Mouse (Mus musculus) intestine, postnatal 0 days (tissue): ENCODE results near the gene Tmem132c. TPM values are rescaled to one million over a fixed set of nuclear protein-coding genes. Genes with fewer than 3 reads are reported as not detected.

ENCODE experiments used
- ATAC-seq: fragments of 200-750 bp; cut with Nextera tagmentation; 2 replicates; pipeline ENCODE4 v1.8.0; 2017; ENCODE audit warnings: mild to moderate bottlenecking, moderate TSS enrichment, moderate library complexity
- H3K27ac ChIP-seq: fragments of 300-500 bp; sonication (generic); 2 replicates; pipeline ENCODE4 v1.5.1; 2014; ENCODE audit warnings: mild to moderate bottlenecking, low read depth, low read length, moderate library complexity
- H3K27me3 ChIP-seq: fragments of 300-500 bp; sonication (generic); replicated peaks from 2 replicates; pipeline ENCODE4 v1.6.1; 2014; ENCODE audit warnings: low read length, mixed read lengths; ENCODE audit not compliant: control insufficient read depth, insufficient read depth
- H3K36me3 ChIP-seq: fragments of 300-500 bp; sonication (generic); 2 replicates; pipeline ENCODE4 v1.6.1; 2014; ENCODE audit warnings: mild to moderate bottlenecking, moderate library complexity; ENCODE audit not compliant: control insufficient read depth, insufficient read depth
- H3K4me1 ChIP-seq: fragments of 300-500 bp; sonication (generic); replicated peaks from 2 replicates; pipeline ENCODE4 v1.6.1; 2014; ENCODE audit warnings: antibody characterized with exemption, low read length, mixed read lengths; ENCODE audit not compliant: control insufficient read depth, insufficient read depth
- H3K4me2 ChIP-seq: fragments of 300-500 bp; sonication (generic); replicated peaks from 2 replicates; pipeline ENCODE4 v1.6.1; 2014; ENCODE audit warnings: low read depth, mild to moderate bottlenecking, moderate library complexity
- H3K4me3 ChIP-seq: fragments of 300-500 bp; sonication (generic); 2 replicates; pipeline ENCODE4 v1.5.1; 2014; ENCODE audit warnings: low read depth, low read length
- H3K9ac ChIP-seq: fragments of 300-500 bp; sonication (generic); 2 replicates; pipeline ENCODE4 v1.6.1; 2014; ENCODE audit warnings: mild to moderate bottlenecking, low read depth, low read length
- H3K9me3 ChIP-seq: fragments of 300-500 bp; sonication (generic); 2 replicates; pipeline ENCODE4 v1.6.1; 2016; ENCODE audit warnings: mixed run types; ENCODE audit not compliant: control insufficient read depth
- CTCF ChIP-seq: sonication (generic); IDR thresholded peaks from 2 replicates; pipeline ENCODE4 v1.5.1; 2016; ENCODE audit warnings: low read depth, mild to moderate bottlenecking, control low read depth, antibody characterized with exemption, moderate library complexity
- WGBS: fragments of 180-500 bp; shearing (Covaris S2); extraction: QIAGEN DNeasy Blood & Tissue Kit; methylation state at CpG from one replicate; pipeline ENCODE4 v1.1.7; 2014; 5-methylcytosine and 5-hydroxymethylcytosine counted together
- polyA plus RNA-seq: library from polyadenylated mRNA; unstranded; fragments of >200 nt; fragmentation: Nextera tagmentation; extraction: Ambion mirVana; gene quantifications from 2 replicates; pipeline ENCODE4 v1.2.1, GENCODE M21; 2015

Tmem132c gene
- polyA plus RNA-seq, 1 experiment from 2014 or later: 0.18 TPM

DNA sequence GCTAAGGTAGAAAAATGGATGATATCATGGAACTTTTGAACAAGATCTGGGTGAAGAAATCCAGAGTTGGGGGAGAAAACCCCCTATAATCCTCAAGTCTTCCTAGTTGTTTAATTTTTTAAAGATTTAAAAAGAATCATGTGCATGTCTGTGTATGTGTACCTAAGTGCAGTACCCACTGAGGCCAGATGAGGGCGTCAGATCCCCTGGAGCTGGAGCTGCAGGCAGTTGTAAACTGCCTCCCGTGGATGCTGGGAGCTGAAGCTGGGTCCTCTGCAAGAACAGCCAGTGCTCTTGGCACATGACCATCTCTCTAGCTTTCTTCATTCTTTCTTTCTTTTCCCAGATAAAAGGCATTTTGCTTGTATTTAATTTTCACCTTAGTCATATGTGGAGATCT, 103.1 kb downstream of the Tmem132c start:
- no peak for ATAC-seq
- peak; percentile 29 for TF ChIP-seq CTCF
- no peaks in the 10 kb centered on the region for H3K36me3 ChIP-seq
- H3K9me3 ChIP-seq: no peaks in the 10 kb centered on the region
- H3K4me3 ChIP-seq: no peak overlapping the region
- H3K4me1 ChIP-seq: no peaks in the 10 kb centered on the region
- H3K27ac ChIP-seq: no peak overlapping the region
- WGBS: 46% methylated on average over 2 of the region's 2 CpGs
- no peaks in the 10 kb centered on the region for H3K27me3 ChIP-seq
- no peak overlapping the region for H3K4me2 ChIP-seq
- H3K9ac ChIP-seq: no peak overlapping the region

- no peaks in the 10 kb centered on the region for H3K9me3 ChIP-seq
- ATAC-seq: no peak
- no peaks in the 10 kb centered on the region for H3K27me3 ChIP-seq
- no peak overlapping the region for H3K27ac ChIP-seq
- no peak overlapping the region for H3K4me2 ChIP-seq
- no peak overlapping the region for H3K4me3 ChIP-seq
- no peak for TF ChIP-seq CTCF
- H3K4me1 ChIP-seq: no peaks in the 10 kb centered on the region
- H3K36me3 ChIP-seq: no peaks in the 10 kb centered on the region
- H3K9ac ChIP-seq: no peak overlapping the region
- 68% methylated on average over 2 of the region's 2 CpGs for WGBS
These were observed 104.8 kb downstream of the Tmem132c start for GRCm38 (mm10) chr5:127346364-127346763.

- no peaks in the 10 kb centered on the region for H3K9me3 ChIP-seq
- 65% methylated on average over 12 of the region's 12 CpGs for WGBS
- no peaks in the 10 kb centered on the region for H3K27me3 ChIP-seq
- no peak overlapping the region for H3K4me3 ChIP-seq
- ATAC-seq: no peak
- no peak overlapping the region for H3K4me2 ChIP-seq
- no peak overlapping the region for H3K9ac ChIP-seq
- no peaks in the 10 kb centered on the region for H3K36me3 ChIP-seq
- no peak overlapping the region for H3K27ac ChIP-seq
- H3K4me1 ChIP-seq: no peaks in the 10 kb centered on the region
- TF ChIP-seq CTCF: no peak
These were observed 105.6 kb downstream of the Tmem132c start for GRCm38 (mm10) chr5:127347053-127347748.

DNA sequence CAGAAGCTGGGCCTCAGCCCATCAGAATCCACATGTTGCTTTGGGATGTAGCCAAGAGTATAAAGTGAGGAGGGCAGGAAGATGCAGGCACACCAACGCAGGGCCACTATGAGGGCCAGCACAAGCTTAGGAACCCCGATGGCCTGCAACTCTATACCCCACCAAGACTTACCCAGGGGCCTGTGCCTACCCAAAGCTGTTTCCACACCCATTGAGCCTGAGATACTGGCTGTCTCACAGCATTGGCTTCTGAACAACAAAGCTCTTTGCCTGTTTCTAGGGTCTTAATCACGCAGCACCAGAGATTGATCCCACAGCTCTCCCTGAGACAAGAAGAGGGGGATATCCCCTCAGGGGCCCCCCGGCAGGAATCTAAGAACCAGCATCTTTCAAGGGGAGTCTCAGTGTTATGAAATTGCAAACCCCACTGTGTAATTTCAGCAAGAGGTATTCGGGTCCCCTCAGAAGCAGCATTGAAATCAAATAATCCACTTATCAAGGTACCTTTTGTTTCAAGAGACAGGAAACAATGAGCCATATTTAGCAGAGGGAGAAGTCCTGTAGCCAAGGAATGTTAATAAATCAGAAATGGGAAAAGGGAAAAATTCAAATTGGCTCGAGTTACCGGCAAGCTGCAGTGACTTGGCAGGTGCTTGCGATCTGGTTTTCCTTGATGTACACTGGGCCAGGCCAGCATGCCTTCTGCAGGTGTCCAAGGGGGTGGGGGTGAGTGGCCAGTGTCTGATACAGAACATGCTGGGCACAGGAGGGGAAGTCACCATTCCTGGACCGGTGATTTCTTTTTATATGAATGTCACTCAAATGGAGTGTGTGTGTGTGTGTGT, 107.8 kb downstream of the Tmem132c start:
- H3K9me3 ChIP-seq: no peaks in the 10 kb centered on the region
- ATAC-seq: no peak
- H3K9ac ChIP-seq: no peak overlapping the region
- H3K4me1 ChIP-seq: no peaks in the 10 kb centered on the region
- no peak overlapping the region for H3K4me2 ChIP-seq
- H3K27ac ChIP-seq: no peak overlapping the region
- 65% methylated on average over 9 of the region's 9 CpGs for WGBS
- H3K27me3 ChIP-seq: no peaks in the 10 kb centered on the region
- no peak overlapping the region for H3K4me3 ChIP-seq
- no peak for TF ChIP-seq CTCF
- H3K36me3 ChIP-seq: no peaks in the 10 kb centered on the region

DNA sequence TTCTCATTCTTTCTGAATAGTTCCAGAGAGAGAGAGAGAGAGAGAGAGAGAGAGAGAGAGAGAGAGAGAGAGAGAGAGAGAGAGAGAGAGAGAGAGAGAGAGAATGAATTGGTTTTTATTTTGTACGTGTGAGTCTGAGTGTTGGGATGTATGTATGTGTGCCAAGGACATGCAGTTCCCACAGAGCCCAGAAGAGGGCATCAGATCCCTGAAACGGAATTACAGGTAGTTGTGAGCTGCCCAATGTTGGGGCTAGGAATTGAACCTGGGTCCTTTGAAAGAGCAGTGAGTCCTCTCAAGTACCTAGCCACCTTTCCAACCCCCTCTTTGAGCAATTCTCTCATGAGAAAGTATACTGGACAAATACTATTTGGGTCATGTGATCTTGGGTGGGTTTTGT, 111.4 kb downstream of the Tmem132c start:
- Histone ChIP-seq H3K9ac (no peak overlapping the region), H3K36me3 (no peaks in the 10 kb centered on the region), H3K27ac (no peak overlapping the region), H3K4me1 (no peaks in the 10 kb centered on the region), H3K27me3 (no peaks in the 10 kb centered on the region), H3K4me2 (no peak overlapping the region), H3K9me3 (no peaks in the 10 kb centered on the region), H3K4me3 (no peak overlapping the region)
- ATAC-seq: no peak
- peak; percentile 37 for TF ChIP-seq CTCF
- WGBS: 64% methylated on average over 2 of the region's 2 CpGs

- H3K4me1 ChIP-seq: no peaks in the 10 kb centered on the region
- H3K4me2 ChIP-seq: no peak overlapping the region
- TF ChIP-seq CTCF: no peak
- no peak overlapping the region for H3K27ac ChIP-seq
- H3K36me3 ChIP-seq: no peaks in the 10 kb centered on the region
- WGBS: 30% methylated on average over 8 of the region's 8 CpGs
- ATAC-seq: no peak
- no peaks in the 10 kb centered on the region for H3K27me3 ChIP-seq
- H3K9ac ChIP-seq: no peak overlapping the region
- no peaks in the 10 kb centered on the region for H3K9me3 ChIP-seq
- H3K4me3 ChIP-seq: no peak overlapping the region
These were observed 114.2 kb downstream of the Tmem132c start for GRCm38 (mm10) chr5:127355836-127356235.
